Mouse (Mus musculus) gastrocnemius, postnatal 36 days (tissue): ENCODE results near the gene H2-T24. TPM values are rescaled to one million over a fixed set of nuclear protein-coding genes. Genes with fewer than 3 reads are reported as not detected.

Source experiments
- DNase-seq, 2 experiments: peaks; one replicate each; pipeline ENCODE4 v3.0.0; 2022
- intact Hi-C: fragments of 180-260 bp; cut with DNase I; formaldehyde crosslinking; loops from one replicate; pipeline ENCODE4 v1.15.1; 2025
- microRNA-seq, 2 experiments: library from miRNA; unstranded; fragments of <30 nt; microRNA quantifications; one replicate each; pipeline ENCODE4 v1.2.0; 2021
- total RNA-seq, 2 experiments: library from RNA; stranded (reverse); gene quantifications; 2 replicates each; pipeline ENCODE4 v1.2.3; 2021

H2-T24 gene
- total RNA-seq, 2 experiments from 2014 or later: 0.84 to 2.1 TPM

DNA sequence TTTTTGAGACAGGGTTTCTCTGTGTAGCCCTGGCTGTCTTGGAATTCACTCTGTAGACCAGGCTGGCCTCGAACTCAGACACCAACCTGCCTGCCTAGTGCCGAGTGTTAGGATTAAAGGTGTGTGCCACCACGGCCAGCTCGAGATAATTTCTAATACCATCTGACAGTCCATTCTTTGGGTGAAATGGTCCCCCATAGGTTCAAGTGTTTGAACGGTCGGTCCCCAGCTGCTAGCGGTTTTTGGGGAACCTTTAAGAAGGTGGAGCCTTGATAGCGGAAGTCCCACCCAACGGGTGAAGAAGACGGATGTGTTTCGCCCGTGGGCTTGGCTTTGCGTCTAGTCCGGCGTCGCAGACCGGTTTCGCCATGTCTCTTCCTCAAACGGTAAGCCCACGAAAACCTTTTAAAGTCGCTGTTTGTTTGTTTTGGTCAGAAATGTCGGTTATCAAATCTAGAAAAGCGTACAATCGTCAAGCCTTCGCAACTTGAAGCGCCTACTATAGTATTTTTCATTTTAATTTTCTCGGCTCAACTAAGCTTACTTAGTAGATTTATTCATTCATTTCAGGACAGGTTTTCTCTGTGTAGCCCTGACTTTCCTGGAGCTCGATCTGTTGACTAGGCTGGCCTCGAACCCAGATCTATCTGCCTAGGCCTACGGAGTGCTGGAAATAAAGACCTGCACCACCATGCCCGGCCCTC lies 26.0 kb downstream of the H2-T24 start:
- DNase-seq: peak; percentile 63 to 74
- intact Hi-C loops: no loop called here

DNA sequence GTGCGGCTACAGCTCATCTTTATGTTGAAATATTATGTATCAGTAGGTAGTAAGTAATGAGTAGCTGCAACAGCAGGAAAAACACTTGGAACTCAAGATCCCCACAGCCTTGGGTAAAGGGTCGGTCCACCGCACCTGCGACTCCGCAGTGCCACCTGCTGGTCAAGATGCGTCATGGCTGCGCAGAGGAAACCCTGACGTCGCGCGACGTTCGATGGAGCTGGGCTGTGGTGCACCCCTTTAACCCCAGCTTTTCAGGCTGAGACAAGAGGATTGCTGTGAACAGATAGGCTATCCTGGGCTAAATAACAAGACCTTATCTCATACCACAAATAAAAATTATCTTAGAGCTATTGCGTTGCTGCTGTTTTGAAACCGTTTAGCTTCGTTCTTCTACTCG lies 26.7 kb downstream of the H2-T24 start:
- intact Hi-C loops: loop anchor here (2.0 kb wide), 1 partner anchor 55 kb away; no protein-coding TSS in a partner anchor

GRCm38 (mm10) chr17:35991781-35992180 lies 28.6 kb downstream of the H2-T24 start:
- intact Hi-C loops: loop anchor here (2.0 kb wide), 1 partner anchor 53 kb away; no protein-coding TSS in a partner anchor
- no peak for DNase-seq

More for the DNA sequence above, 26.7 kb downstream of the H2-T24 start:
- DNase-seq: peak; percentile 64 to 68

- intact Hi-C loops: no loop called here
These were observed 38.6 kb downstream of the H2-T24 start for GRCm38 (mm10) chr17:35981776-35982175.

DNA sequence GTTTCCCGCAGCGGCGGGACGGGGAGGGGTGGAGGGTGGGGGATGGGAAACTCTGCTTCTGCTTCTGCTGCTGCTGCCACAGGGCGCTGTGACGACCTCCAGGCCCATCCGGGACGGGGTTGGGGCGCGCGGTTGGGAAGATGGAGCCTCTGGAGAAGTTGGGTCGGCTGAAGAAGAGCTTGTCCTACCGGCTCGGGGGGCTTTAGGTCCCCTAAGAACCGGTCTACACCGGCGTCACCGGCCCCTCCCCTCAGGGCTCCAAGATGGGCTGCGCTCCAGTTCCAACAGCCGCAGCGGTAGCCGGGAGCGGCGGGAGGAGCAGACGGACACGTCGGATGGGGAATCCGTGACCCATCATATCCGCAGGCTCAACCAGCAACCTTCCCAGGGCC lies 40.0 kb downstream of the H2-T24 start:
- intact Hi-C loops: no loop called here
- DNase-seq: peak; percentile 24 to 49

More at GRCm38 (mm10) chr17:35981776-35982175, 38.6 kb downstream of the H2-T24 start:
- no peak for DNase-seq

- intact Hi-C loops: no loop called here
- peak; percentile 82 to 94 for DNase-seq
These were observed 40.7 kb downstream of the H2-T24 start, which contains the start of the genes Gnl1 and Prr3 for GRCm38 (mm10) chr17:35979401-35980362. Gnl1 (plus strand) TSS chr17:35979851. Prr3 (minus strand) TSS chr17:35980236.

DNA sequence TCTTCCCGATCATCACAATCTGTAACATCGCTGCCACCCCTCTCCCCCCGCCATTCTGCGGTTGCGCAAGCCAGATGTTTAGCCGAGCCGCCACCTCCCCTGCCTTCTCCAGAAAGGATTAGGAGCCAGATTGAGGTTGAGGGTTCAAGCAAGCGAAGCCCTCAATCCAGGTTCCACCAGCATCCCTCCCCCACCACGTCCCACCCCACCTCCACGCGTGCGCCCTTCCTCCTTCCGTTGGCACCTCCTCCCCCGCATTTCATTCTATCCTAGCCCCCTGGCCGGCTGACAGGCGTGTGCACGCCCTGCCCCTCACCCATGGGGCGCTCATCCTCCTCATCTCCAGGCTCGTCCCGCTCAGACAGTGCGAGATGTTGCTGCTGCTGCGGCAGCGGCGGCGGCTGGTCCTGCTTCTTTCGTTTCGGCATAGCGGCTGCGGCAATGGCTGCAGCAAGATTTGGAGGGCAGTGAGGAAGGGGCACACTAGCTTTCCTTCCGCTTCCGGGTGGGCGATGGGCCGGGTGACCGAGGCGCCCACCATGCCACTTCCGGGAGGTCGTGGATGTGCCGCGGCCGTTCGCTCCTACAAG lies 41.5 kb downstream of the H2-T24 start:
- DNase-seq: peak in 1 of 2 experiments; percentile 69
- intact Hi-C loops: no loop called here

GRCm38 (mm10) chr17:35972131-35972530 lies 48.2 kb downstream of the H2-T24 start:
- no peak for DNase-seq
- intact Hi-C loops: no loop called here

GRCm38 (mm10) chr17:35969418-35970389 lies 50.7 kb downstream of the H2-T24 start, which contains the start of gene Abcf1:
Abcf1 (minus strand) TSS chr17:35969761.
- intact Hi-C loops: no loop called here
- peak; percentile 99 for DNase-seq

DNA sequence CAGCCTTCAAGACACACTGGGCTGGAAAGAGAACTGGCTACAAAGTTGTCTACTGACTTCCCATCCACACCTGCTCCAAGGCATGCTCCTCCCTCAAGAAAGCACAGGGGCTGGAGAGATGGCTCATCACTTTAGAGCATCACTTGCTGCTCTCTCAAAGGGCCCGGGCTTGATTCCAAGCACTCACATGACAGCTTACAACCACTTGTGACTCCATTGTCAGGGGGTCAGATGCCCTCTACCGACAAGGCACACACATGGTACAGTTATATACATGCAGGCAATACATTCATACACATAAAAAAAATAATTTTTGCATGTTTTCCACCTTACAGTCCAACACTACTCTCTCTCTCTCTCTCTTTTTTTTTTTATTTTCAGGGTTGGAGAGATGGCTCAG lies 52.7 kb downstream of the H2-T24 start:
- no peak for DNase-seq
- intact Hi-C loops: no loop called here

DNA sequence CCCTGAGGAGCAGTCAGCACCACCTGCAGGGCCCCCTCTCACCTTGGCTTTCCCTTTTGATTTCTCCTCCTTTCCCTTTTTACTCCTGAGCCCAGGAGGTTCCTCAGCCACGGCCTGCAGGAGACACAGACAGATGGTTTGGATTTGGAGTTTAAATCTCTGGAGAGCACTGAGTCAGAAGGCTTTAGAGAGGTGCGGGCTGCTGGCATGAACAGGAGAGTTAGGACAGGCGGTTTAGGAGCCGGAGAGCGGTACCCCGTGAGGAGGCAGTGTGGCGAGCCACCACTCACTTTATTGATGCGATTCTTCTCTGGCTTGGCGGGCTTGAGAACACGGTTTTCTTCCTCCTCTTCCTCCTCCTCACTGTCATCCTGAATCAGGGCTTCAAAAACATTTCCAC lies 57.1 kb downstream of the H2-T24 start:
- DNase-seq: no peak
- intact Hi-C loops: no loop called here

DNA sequence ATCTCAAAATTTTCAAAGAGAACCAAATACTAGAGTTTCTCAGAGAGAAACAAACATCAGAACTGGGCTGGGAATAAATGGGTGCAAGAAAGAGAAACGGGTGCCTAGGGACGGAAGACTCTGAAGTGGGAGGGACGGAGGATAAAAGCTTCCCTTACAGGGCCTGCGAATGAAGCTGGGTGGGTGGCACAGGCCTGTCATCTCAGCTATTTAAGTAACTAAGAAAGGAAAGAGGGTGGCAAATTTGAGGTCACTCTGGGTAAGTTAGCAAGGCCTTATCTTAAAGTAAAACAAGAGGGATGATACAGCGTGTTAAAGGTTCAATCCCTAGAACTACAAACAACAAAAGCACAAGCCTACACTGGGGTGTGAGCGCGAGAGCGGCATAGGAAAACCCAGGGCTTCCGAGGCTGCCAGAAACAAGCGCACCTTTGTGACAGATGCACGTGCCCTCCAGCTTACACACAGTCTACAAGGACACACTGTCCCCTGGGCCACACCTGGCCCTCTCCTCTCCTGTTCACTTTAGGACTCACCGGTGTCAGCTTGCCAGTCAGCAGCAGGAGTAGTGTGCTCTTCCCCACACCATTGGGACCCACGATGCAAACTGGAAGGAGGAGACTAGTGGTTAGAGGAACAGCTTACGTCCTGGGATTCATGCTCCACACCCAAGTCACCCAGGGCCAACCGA lies 61.7 kb downstream of the H2-T24 start:
- no peak for DNase-seq
- intact Hi-C loops: no loop called here

Small RNAs within 50 kb of the gene (microRNA-seq; reads per million reads assigned to microRNA genes)
- gene Mir877: 15.6 to 22.2 reads per million in 2 experiments

Other genes starting within 250 kb of the H2-T24 start
- 1 to 10 TPM; 5.3 to 5.4 TPM for gene Ier3, start 198.9 kb downstream of the H2-T24 start, total RNA-seq
- 10 to 100 TPM; 44.0 to 44.1 TPM for gene Flot1, start 197.3 kb downstream of the H2-T24 start, total RNA-seq
- 10 to 100 TPM; 34.7 to 38.6 TPM for gene Tubb5, start 182.3 kb downstream of the H2-T24 start, total RNA-seq
- 1 to 10 TPM; 2.9 to 3.5 TPM for gene Mdc1, start 179.0 kb downstream of the H2-T24 start, total RNA-seq
- 1 to 10 TPM; 1.6 to 2.0 TPM for gene Nrm, start 159.2 kb downstream of the H2-T24 start, total RNA-seq
- 1 to 10 TPM; 5.1 to 5.2 TPM for gene Ppp1r18, start 155.0 kb downstream of the H2-T24 start, total RNA-seq
- 10 to 100 TPM; 10.8 to 14.2 TPM for gene Dhx16, start 140.7 kb downstream of the H2-T24 start, total RNA-seq
- 10 to 100 TPM; 59.6 to 63.8 TPM for gene 2310061I04Rik, start 123.1 kb downstream of the H2-T24 start, total RNA-seq
- gene Atat1, start 110.5 kb downstream of the H2-T24 start, total RNA-seq: 1 to 10 TPM; 3.0 to 3.2 TPM
- gene Mrps18b, start 104.2 kb downstream of the H2-T24 start, total RNA-seq: 10 to 100 TPM; 53.8 to 55.4 TPM
- gene Ppp1r10, start 104.1 kb downstream of the H2-T24 start, total RNA-seq: 10 to 100 TPM; 17.8 to 19.2 TPM
- gene Abcf1, start 50.8 kb downstream of the H2-T24 start, total RNA-seq: 10 to 100 TPM; 64.3 to 70.2 TPM
- 10 to 100 TPM; 16.6 to 18.7 TPM for gene Gnl1, start 40.7 kb downstream of the H2-T24 start, total RNA-seq
- gene Prr3, start 40.3 kb downstream of the H2-T24 start, total RNA-seq: 1 to 10 TPM; 1.7 to 3.4 TPM
- gene H2-T23, start 12.3 kb upstream of the H2-T24 start, total RNA-seq: 1 to 10 TPM; 7.7 to 8.3 TPM
- gene H2-T22, start 22.2 kb upstream of the H2-T24 start, total RNA-seq: 1 to 10 TPM; 7.1 to 8.0 TPM
- not detected for gene Gm6034, start 22.4 kb upstream of the H2-T24 start, total RNA-seq
- 1 to 10 TPM; 1.5 to 2.1 TPM for gene Gm11127, start 37.8 kb upstream of the H2-T24 start, total RNA-seq
- not detected for gene Gm19684, start 101.1 kb upstream of the H2-T24 start, total RNA-seq
- not detected for gene Gm7030, start 108.9 kb upstream of the H2-T24 start, total RNA-seq
- gene Gm8909, start 148.0 kb upstream of the H2-T24 start, total RNA-seq: not detected
- under 1 TPM in 1 of 2 experiments, not detected in 1; 0.59 TPM for gene H2-T3, start 169.7 kb upstream of the H2-T24 start, total RNA-seq
- 10 to 100 TPM; 34.5 to 39.6 TPM for gene Rpp21, start 237.5 kb upstream of the H2-T24 start, total RNA-seq